Comparison of ENCODE assay signal across 24 mouse cellular contexts in the genomic region with DNA sequence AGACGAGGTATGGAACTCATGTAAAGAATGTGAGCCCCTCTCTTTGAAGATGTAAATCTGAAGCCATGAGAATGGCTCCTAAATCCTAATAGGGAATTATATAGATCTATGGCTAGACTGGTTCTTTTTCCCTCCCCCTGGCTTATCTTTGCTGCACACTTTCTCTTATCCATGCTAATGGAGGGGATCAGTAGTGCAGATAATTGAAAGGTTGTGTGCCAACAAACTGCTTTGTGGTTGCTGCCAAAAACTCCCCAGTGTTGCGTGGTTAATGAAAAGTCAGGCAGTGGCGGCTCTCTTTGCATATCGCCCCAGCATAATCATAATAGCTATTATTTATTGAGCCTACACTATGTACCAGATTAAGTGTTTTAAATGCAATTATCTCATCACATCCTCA.
DNase-seq lines count a peak whose midpoint lies in the region; ATAC-seq and TF ChIP-seq lines count a peak whose summit lies in the region.
"Had no signal": no experiment of that assay in that cellular context is flagged by ENCODE, and none has a peak within 500 bp of the region (broad histone marks: within the 10 kb centered on the region; RNA-seq: fewer than 3 reads in every experiment).

No protein-coding gene starts in this region.

- H3K4me1 ChIP-seq in forebrain, embryonic 14.5 days (ENCODE audit: control insufficient read depth, insufficient read depth, low read length), result no peaks in the 10 kb centered on the region
- H3K4me1 ChIP-seq in forebrain, embryonic 12.5 days, result no peaks in the 10 kb centered on the region
- H3K4me1 ChIP-seq in midbrain, embryonic 11.5 days (ENCODE audit: control insufficient read depth, insufficient read depth, low read length), result no peaks in the 10 kb centered on the region
- H3K4me1 ChIP-seq in midbrain, embryonic 10.5 days, result no peaks in the 10 kb centered on the region
- H3K4me1 ChIP-seq in midbrain, embryonic 15.5 days, result peaks cover 5% of the 10 kb centered on the region
- H3K4me1 ChIP-seq in heart, adult 2 months (ENCODE audit: control insufficient read depth, insufficient read depth, low read length), result no peaks in the 10 kb centered on the region
- H3K4me1 ChIP-seq: heart, embryonic 12.5 days; limb, embryonic 15.5 days; liver, embryonic 15.5 days; lung, embryonic 15.5 days; megakaryocyte, embryonic 14.5 days had no signal

- ATAC-seq in forebrain, embryonic 14.5 days, result peak; percentile 48; the same call in 1 of the 2 replicates
- no peak for ATAC-seq in forebrain, embryonic 12.5 days (ENCODE audit: low FRiP score)
- ATAC-seq in midbrain, embryonic 11.5 days (ENCODE audit: low FRiP score), result no peak
- ATAC-seq in midbrain, embryonic 15.5 days (replicated peaks), result peak; percentile 65
- ATAC-seq: CD4-positive, CD25-positive, alpha-beta regulatory T cell, adult 4 months had no signal

- DNase-seq in forebrain, embryonic 14.5 days (ENCODE audit: low spot score), result peak; percentile 73
- DNase-seq in midbrain, embryonic 11.5 days (ENCODE audit: low spot score, missing footprints), result peak; percentile 68
- DNase-seq in midbrain, embryonic 10.5 days (ENCODE audit: low spot score), result no peak
- DNase-seq in heart, postnatal 25 days (ENCODE audit: low spot score), result no peak
- no peak for DNase-seq in heart, adult 2 months
- DNase-seq: adrenal gland, postnatal 14 days; cerebellum, adult 18-20 months; cerebellum, postnatal 36 days; gastrocnemius, adult 2 months; gastrocnemius, postnatal 36 days; heart, adult 18-20 months; kidney, postnatal 36 days; thymus, postnatal 4 days had no signal

- no peak overlapping the region for H3K4me3 ChIP-seq in forebrain, embryonic 14.5 days (ENCODE audit: low read depth, low read length)
- no peak overlapping the region for H3K4me3 ChIP-seq in forebrain, embryonic 12.5 days (replicated peaks)
- H3K4me3 ChIP-seq in midbrain, embryonic 11.5 days (ENCODE audit: low read depth, low read length), result no peak overlapping the region
- H3K4me3 ChIP-seq in midbrain, embryonic 10.5 days, result no peak overlapping the region
- no peak overlapping the region for H3K4me3 ChIP-seq in midbrain, embryonic 15.5 days
- no peak overlapping the region for H3K4me3 ChIP-seq in heart, adult 2 months
- H3K4me3 ChIP-seq: gastrocnemius, adult 2 months; heart, embryonic 12.5 days; hindbrain, embryonic 15.5 days; layer of hippocampus, adult 2 months; limb, embryonic 10.5 days; limb, embryonic 15.5 days; liver, embryonic 15.5 days; lung, embryonic 15.5 days; megakaryocyte, embryonic 14.5 days had no signal

- no peak for TF ChIP-seq EP300 in heart, adult 2 months (IDR thresholded peaks at IDR 0.05; ENCODE audit: insufficient read depth, low read depth, low read length)

- H3K4me2 ChIP-seq in forebrain, embryonic 14.5 days (ENCODE audit: low read length), result no peak overlapping the region
- H3K4me2 ChIP-seq in forebrain, embryonic 12.5 days, result no peak overlapping the region
- no peak overlapping the region for H3K4me2 ChIP-seq in midbrain, embryonic 11.5 days
- H3K4me2 ChIP-seq in midbrain, embryonic 15.5 days, result no peak overlapping the region
- H3K4me2 ChIP-seq: heart, embryonic 12.5 days; hindbrain, embryonic 15.5 days; limb, embryonic 15.5 days; liver, embryonic 15.5 days; lung, embryonic 15.5 days had no signal

- no peaks in the 10 kb centered on the region for H3K36me3 ChIP-seq in forebrain, embryonic 14.5 days (ENCODE audit: control insufficient read depth, insufficient read depth, low read length)
- no peaks in the 10 kb centered on the region for H3K36me3 ChIP-seq in forebrain, embryonic 12.5 days (replicated peaks)
- H3K36me3 ChIP-seq in midbrain, embryonic 11.5 days (ENCODE audit: control insufficient read depth, insufficient read depth, low read length), result no peaks in the 10 kb centered on the region
- no peaks in the 10 kb centered on the region for H3K36me3 ChIP-seq in midbrain, embryonic 10.5 days
- H3K36me3 ChIP-seq in midbrain, embryonic 15.5 days (replicated peaks), result no peaks in the 10 kb centered on the region
- H3K36me3 ChIP-seq in heart, adult 2 months (ENCODE audit: control insufficient read depth, insufficient read depth, low read length), result no peaks in the 10 kb centered on the region
- H3K36me3 ChIP-seq: heart, embryonic 12.5 days; hindbrain, embryonic 15.5 days; limb, embryonic 10.5 days; limb, embryonic 15.5 days; liver, embryonic 15.5 days; lung, embryonic 15.5 days had no signal

- H3K9me3 ChIP-seq in forebrain, embryonic 14.5 days (replicated peaks; ENCODE audit: control insufficient read depth, low read length), result no peaks in the 10 kb centered on the region
- H3K9me3 ChIP-seq in forebrain, embryonic 12.5 days, result no peaks in the 10 kb centered on the region
- no peaks in the 10 kb centered on the region for H3K9me3 ChIP-seq in midbrain, embryonic 11.5 days (ENCODE audit: control insufficient read depth, low read length)
- H3K9me3 ChIP-seq in midbrain, embryonic 10.5 days (replicated peaks), result no peaks in the 10 kb centered on the region
- no peaks in the 10 kb centered on the region for H3K9me3 ChIP-seq in midbrain, embryonic 15.5 days
- H3K9me3 ChIP-seq: heart, embryonic 12.5 days; hindbrain, embryonic 15.5 days; limb, embryonic 10.5 days; limb, embryonic 15.5 days; liver, embryonic 15.5 days; lung, embryonic 15.5 days; megakaryocyte, embryonic 14.5 days had no signal

- intact Hi-C loops in heart, postnatal 25 days (cut with DNase I), result loop anchor here (5.0 kb wide), 1 partner anchor 731 kb away; no protein-coding TSS in a partner anchor
- intact Hi-C loops in heart, adult 2 months (cut with DNase I), result no loop called here

- no peaks in the 10 kb centered on the region for H3K79me2 ChIP-seq in heart, adult 2 months (replicated peaks; ENCODE audit: control insufficient read depth, insufficient read depth, low read length)

- no peak overlapping the region for H3K27ac ChIP-seq in forebrain, embryonic 14.5 days (ENCODE audit: low read depth, low read length)
- H3K27ac ChIP-seq in forebrain, embryonic 12.5 days, result no peak overlapping the region
- no peak overlapping the region for H3K27ac ChIP-seq in midbrain, embryonic 11.5 days (ENCODE audit: low read depth, low read length)
- no peak overlapping the region for H3K27ac ChIP-seq in midbrain, embryonic 10.5 days (replicated peaks)
- H3K27ac ChIP-seq in midbrain, embryonic 15.5 days, result peak overlapping the region; percentile 38; the same call in 1 of the 2 replicates
- H3K27ac ChIP-seq in heart, adult 2 months, result no peak overlapping the region
- H3K27ac ChIP-seq: gastrocnemius, adult 2 months; hindbrain, embryonic 15.5 days; layer of hippocampus, adult 2 months; limb, embryonic 10.5 days; limb, embryonic 15.5 days; liver, embryonic 15.5 days; lung, embryonic 15.5 days had no signal

- no peaks in the 10 kb centered on the region for H3K27me3 ChIP-seq in forebrain, embryonic 14.5 days (replicated peaks; ENCODE audit: control insufficient read depth, insufficient read depth, low read length)
- no peaks in the 10 kb centered on the region for H3K27me3 ChIP-seq in forebrain, embryonic 12.5 days
- H3K27me3 ChIP-seq in midbrain, embryonic 11.5 days (ENCODE audit: control insufficient read depth, insufficient read depth, low read length), result no peaks in the 10 kb centered on the region
- no peaks in the 10 kb centered on the region for H3K27me3 ChIP-seq in midbrain, embryonic 10.5 days (ENCODE audit: low read depth, poor library complexity, severe bottlenecking)
- H3K27me3 ChIP-seq in midbrain, embryonic 15.5 days (replicated peaks), result no peaks in the 10 kb centered on the region
- H3K27me3 ChIP-seq in heart, adult 2 months (ENCODE audit: control insufficient read depth, insufficient read depth, low read length), result no peaks in the 10 kb centered on the region
- H3K27me3 ChIP-seq: heart, embryonic 12.5 days; hindbrain, embryonic 15.5 days; limb, embryonic 15.5 days; liver, embryonic 15.5 days; lung, embryonic 15.5 days; megakaryocyte, embryonic 14.5 days had no signal

- no peak for TF ChIP-seq POLR2A in heart, adult 2 months (IDR thresholded peaks at IDR 0.05; ENCODE audit: insufficient read depth, low read depth, low read length)

- 20% methylated on average over 4 of the region's 4 CpGs for WGBS in forebrain, embryonic 14.5 days
- WGBS in forebrain, embryonic 12.5 days, result 53% methylated on average over 4 of the region's 4 CpGs
- 79% methylated on average over 4 of the region's 4 CpGs for WGBS in midbrain, embryonic 11.5 days
- 82% methylated on average over 4 of the region's 4 CpGs for WGBS in midbrain, embryonic 10.5 days
- WGBS in midbrain, embryonic 15.5 days, result 33% methylated on average over 4 of the region's 4 CpGs
- 56% methylated on average over 4 of the region's 4 CpGs for WGBS in heart, adult 2 months

- H3K9ac ChIP-seq in forebrain, embryonic 14.5 days (ENCODE audit: low read length), result no peak overlapping the region
- H3K9ac ChIP-seq in forebrain, embryonic 12.5 days, result no peak overlapping the region
- no peak overlapping the region for H3K9ac ChIP-seq in midbrain, embryonic 11.5 days (ENCODE audit: low read length)
- no peak overlapping the region for H3K9ac ChIP-seq in midbrain, embryonic 15.5 days
- H3K9ac ChIP-seq in heart, adult 2 months (ENCODE audit: low read depth, low read length), result no peak overlapping the region
- H3K9ac ChIP-seq: heart, embryonic 12.5 days; hindbrain, embryonic 15.5 days; limb, embryonic 15.5 days; liver, embryonic 15.5 days; lung, embryonic 15.5 days had no signal

- TF ChIP-seq CTCF in heart, adult 2 months (IDR thresholded peaks at IDR 0.05), result no peak

Comparison
In these comparisons a context has a peak if more than half of its experiments do, and no peak if none do; other contexts are left out.
1. ATAC-seq: peak in forebrain, embryonic 14.5 days (single experiment) and midbrain, embryonic 15.5 days (single experiment); none in forebrain, embryonic 12.5 days (single experiment) and midbrain, embryonic 11.5 days (single experiment).
2. DNase-seq: peak in forebrain, embryonic 14.5 days (single experiment) and midbrain, embryonic 11.5 days (single experiment); none in midbrain, embryonic 10.5 days (single experiment), heart, postnatal 25 days (single experiment) and heart, adult 2 months (0 of 2).